Mouse (Mus musculus): ENCODE measurements around the gene Tekt1. TPM values are rescaled to one million over a fixed set of nuclear protein-coding genes. Genes with fewer than 3 reads are reported as not detected.

The Tekt1 gene
- total RNA-seq, 2 experiments from 2014 or later, result 2.4 to 3.1 TPM

DNA sequence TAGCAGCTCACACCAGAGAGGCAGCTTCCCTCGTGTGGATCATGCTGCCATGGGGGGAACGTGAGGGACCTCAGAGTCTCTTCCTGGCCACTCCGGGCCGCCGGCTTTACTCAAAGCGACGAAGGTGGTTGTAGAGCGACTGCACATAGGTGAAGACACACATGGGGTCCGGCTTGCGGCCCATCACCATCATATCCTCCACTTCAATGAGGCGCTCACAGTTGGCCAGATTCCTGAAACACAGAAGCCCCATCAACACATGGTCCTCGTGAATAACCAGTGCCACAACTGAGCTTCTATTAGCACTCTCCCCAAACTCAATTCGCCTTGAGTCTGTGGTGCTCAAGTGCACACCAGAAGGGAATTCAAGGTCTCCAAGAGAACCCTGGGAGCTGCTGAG, 28.9 kb upstream of the Tekt1 start:
- no peak for DNase-seq (ENCODE audit: low spot score in 2 of 2)

DNA sequence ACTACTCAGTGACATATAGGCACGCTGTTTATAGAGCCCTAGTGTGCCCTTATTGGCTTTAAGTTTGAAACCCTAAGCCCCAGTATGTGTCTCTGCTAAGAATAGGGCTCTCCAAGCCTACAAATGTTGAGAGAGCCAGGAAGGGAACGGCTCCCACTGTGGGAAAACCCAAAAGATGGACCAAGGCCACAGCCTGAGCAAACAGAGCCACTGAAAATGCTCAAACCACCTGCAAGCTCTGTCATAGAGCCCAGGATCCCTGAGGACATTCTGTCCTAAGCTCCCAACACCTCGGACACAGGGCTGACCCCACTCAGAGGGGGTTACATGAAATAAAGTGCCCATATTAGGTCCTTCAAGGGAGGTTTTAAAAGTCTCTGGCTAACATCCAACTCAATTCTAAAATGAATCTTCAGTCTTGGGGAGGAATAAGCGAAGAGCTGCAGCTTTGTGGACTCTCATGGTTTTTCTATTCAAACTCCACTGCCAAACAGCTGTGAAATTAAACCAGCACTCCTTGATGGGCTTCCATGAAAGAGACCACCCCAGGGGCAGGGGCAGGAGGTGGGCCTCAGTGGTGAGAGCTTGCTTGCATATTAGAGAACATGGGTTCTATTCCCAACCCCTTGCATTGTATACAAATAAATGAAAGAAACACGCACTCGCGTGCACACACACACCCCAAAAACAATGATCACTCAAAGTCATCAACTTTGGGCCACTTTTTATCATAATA, 27.3 kb upstream of the Tekt1 start:
- no peak for DNase-seq (ENCODE audit: low spot score in 2 of 2)

- no peak for DNase-seq (ENCODE audit: low spot score in 2 of 2)
These were observed 25.9 kb upstream of the Tekt1 start for GRCm38 (mm10) chr11:72388113-72388529.

DNA sequence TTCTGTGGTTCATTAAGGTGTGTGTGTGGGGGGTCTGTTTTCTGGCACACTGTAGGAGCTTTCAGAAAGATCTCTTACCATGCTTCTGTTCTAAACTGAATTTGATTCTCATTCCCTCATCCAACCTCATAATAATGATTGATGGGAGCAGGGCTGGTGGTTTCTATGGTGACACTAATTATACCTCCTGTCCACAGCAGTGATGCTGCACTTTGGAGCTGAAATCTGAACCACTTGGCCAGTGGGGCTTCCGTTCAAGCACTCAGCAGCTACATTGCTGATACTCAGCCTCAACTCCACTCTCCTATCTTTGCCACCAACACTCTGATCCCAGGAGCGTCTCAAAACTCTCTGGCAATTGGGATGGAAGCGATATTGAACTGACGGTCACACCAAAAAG, 17.1 kb upstream of the Tekt1 start:
- DNase-seq (ENCODE audit: low spot score in 2 of 2), result no peak

- no peak for DNase-seq (ENCODE audit: low spot score in 2 of 2)
These were observed 16.0 kb upstream of the Tekt1 start for GRCm38 (mm10) chr11:72378222-72378621.

DNA sequence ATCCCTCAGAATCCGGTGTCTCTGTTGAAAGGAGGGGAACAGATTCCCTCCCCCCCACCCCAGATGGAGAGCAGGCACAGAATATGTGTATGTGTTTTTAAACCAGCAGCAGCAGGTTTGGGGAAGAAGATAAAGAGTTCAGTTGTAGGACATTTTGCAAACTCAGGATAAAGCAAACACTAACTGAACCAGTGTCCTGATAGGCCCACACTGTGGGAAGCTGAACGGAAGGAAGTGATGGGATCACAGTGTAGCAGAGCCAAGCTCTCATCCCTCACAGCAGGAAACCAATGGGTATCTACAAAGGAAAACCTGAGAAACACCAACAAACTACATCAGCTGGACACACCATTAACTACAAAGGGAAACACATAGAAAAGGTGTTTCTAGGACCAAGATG, 14.3 kb upstream of the Tekt1 start:
- no peak for DNase-seq (ENCODE audit: low spot score in 2 of 2)

DNA sequence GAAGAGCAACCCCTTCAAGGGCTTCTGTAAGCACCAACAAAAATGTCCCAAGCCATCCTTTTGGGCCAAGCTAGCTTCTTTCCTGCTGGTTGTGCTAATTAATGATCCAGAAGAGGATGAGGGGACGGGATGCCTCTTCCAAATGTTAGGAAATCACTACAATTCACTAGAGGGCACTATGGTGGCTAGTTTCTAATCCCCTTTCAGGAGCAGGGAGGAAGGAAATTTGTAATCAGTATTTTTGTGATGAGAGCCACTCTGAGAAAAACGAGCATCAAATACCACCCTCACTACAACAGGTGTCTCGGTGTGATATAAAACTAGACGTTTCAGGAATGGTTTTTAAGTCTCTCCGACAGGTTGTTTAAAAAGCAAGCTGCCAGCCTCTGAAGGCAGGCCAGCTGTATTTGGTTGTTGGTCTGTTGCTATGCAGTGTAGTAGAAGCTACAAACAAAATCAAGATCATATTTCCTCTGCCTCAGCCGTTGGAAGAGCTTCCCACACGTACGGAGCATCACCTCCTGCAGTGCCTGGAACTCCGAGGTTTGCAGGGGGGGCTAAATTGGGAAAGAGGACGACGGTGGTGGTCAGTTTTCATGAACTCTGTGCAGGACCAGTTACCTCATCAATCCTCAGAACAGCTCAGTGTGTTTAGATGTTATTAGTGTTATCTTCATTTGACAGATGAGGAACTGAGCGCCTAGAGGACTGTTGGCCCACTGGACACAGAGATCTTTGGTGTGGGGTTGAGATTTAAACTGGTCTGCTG, 7.8 kb upstream of the Tekt1 start:
- no peak for DNase-seq (ENCODE audit: low spot score in 2 of 2)

DNA sequence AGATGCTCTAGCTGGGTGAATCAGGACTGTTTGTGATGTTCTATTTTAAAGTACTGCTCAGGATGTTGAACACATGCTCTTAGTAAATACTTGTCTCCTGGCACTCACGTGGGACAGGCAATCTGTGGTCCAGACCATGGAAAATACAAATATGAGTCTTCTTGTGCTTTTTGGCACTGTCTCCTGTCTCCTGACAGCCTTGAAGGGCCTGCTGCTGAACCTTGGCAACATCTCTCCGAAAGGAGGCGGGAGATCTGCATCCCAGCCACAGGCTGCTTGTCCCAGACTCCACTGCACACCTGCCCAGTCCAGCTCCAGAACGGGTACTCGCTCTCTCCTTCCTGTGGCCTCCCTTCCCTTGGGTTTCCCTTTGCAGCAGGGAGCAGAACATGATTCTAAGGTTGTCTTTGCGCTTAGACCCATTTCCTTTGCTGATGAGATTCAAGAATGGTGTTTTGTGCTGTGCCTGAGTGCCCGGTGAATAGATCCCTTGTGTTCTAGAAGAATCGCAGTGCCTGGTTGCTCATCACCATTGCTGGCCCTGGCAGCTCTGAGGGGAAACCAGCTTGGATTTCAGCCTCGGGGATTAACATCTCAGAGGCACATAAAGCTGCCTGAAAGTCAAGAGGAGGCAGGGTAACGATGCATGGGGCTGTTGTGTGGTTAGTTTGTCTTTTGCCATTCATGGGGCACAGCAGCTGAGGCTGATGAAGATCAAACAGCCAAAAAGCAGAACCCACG, 5.9 kb upstream of the Tekt1 start:
- no peak for DNase-seq (ENCODE audit: low spot score in 2 of 2)

GRCm38 (mm10) chr11:72366126-72366525, 3.9 kb upstream of the Tekt1 start:
- DNase-seq (ENCODE audit: low spot score in 2 of 2), result no peak

DNA sequence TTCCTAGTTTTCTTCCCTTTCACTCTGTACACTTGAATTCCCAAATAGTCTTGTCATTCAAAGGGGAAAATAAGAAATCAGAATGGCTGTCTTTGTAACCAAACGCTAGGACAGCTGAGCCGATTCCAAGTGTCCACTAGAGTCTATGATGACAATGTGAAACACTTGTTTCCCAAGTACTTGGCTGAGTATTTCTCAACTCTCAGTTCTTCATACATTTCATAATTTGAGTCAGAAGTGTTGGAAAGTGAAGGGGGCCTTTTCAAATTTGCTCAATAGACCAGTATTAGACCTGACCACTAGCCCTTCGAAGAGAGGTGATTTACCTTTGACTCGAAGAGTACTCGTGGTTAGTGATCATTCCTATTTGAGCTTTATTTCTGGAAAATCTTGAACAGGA, 2.3 kb upstream of the Tekt1 start:
- no peak for DNase-seq (ENCODE audit: low spot score in 2 of 2)

DNA sequence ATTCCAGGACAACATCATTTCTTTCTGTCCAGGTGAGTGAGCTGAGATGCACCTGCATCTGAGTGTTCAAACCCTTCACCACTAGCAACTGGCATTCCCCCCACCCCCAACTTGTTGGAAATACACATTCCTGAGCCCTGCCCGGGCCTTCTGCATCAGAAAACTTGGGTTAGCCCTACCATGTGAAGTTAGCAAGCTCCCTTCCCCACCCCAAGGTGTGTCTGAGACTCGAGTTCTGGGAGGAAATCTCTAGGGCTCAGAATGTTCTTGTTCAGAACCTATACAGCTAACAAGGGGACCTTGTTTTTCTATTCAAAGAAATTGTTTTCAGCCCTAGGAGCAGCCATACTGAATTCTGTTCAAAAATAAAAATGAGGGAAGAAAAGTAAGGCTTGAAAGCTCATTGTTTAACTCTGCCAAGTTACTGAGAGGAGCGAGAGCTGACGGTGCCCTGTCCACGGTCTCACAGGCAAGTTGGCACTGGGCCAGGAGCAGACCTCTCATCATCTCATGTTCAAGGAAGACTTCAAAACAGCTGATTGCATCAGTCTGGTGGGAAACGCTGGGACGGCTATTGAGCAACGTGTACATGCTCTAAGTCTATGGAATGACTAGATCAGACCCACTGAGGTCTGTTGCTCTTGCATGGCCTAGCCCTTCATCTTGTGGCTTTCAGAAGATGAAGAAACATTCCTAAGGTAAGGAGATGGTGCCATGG, 1.4 kb upstream of the Tekt1 start:
- DNase-seq (ENCODE audit: low spot score in 2 of 2), result no peak

DNA sequence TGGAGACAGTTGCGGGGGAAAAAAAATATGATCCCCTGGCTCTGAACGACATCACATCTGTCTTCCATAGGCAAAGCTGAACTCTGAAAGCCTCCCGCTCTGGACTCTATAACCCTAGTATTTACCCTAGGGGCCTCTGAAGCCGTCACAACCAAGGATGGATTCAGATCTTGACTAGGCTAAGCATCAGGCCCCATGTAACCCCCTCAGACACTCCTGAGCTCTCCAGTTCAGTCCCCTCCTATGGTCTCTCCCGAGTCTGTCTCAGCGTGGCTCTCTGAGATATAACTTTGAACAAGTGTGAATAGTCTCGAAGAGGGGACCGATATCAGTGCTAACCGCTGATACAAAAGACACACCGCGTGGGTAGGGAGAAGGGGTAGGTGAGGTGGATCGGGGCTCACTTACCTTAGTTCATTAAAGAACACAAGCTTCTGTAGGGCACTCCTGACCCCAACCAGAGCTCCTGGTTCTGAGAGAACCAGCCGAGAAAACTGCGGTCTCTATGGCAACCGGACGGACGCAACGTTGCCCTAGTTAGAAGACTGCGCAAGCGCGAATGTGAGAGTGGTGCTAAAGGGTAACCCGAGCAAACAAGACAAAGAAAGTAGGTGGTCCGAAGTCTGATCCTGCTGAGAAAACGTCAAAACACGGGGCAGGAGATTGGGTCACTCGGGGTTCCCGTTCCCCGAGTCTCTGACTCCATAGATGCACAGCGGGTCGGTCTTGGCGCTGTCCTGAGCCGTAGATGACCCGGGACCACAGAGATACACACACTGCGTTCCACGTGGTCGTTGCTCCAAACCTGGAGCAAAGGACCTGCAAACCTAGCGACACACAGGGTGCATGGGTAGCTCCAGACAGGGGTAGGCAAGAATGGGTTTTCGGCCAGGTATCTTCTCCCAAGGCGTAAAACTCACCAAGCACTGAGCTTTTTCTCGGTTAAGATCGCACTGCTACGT, 576 bp downstream of the Tekt1 start:
- peak; percentile 73 to 79 for DNase-seq (ENCODE audit: low spot score in 2 of 2)

DNA sequence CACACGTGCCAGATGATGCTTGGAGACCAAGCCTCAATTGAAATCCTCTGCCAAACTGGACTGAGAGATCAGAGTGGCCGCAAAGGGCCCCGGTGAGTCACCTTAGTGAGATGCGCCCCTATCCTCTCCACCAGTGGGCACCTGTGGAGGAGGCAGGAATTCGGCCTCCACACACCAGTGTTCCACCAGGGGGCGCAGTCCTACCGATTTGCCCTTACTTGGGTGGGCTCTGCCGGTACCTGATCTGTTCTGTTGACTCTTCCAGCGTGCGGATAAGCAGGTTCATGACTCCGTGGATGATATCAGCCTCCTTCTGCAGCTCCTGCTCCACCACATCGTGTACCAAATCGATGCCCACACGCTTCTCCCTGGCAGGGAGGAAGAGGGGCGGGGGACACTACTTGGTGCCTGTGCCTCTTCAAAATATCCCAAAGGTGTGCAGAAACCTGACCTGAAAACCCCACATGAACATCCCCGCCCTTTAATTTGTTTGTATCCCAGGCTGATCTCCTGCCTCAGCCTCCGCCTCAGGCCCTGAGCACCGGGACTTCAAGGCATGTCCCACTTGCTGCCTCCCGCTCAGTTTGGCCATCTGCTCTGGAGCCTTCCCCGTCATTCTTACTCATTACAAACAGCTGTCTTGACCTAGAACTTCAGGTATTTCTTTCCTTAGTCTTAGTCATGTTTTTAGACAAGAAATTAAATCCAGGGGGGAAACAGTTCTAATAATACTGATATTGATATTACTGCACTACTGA, 7.1 kb downstream of the Tekt1 start:
- peak; percentile 64 to 73 for DNase-seq (ENCODE audit: low spot score in 2 of 2)

DNA sequence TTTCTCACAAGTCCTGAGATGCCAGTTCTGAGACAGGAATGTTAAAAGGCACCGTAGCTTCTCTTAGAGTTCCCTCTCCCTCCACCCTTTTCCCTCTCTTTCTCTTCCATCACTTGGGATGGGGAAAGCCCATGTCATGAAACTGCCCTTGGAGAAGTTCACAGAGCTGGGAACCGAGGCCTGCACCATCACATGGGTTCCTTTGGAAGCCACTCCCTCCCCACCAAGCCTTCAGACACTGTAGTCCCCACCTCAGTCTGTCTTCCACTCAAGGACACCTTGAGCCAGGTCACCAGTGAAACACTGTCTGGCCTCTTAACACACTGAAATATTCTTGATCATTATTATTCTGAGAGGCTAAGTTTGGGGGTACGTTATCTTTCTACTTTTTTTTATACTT, 9.1 kb downstream of the Tekt1 start:
- DNase-seq (ENCODE audit: low spot score in 2 of 2), result no peak

- no peak for DNase-seq (ENCODE audit: low spot score in 2 of 2)
These were observed 10.0 kb downstream of the Tekt1 start for GRCm38 (mm10) chr11:72352272-72352671.

DNA sequence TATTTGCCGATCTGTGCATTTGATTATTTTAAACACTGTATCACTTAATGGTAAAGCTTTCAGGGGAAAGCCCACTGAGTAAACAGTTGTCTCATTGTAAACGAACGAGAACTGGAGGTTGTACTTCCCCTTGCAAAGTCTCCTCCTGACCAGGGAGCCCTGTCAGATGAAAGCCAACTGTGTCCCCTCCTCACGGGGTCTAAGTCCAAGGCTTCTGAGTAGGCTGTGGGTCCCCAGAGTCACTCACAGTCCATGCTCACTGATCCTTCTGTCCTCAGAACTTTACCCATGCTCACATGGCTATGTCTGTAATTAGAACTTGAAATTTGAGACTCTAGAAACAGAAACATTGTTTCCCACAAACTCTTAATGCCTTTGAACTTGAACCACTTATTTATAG, 12.6 kb downstream of the Tekt1 start:
- no peak for DNase-seq (ENCODE audit: low spot score in 2 of 2)

- DNase-seq (ENCODE audit: low spot score in 2 of 2), result peak in 1 of 2 experiments; percentile 32
These were observed 13.2 kb downstream of the Tekt1 start for GRCm38 (mm10) chr11:72349016-72349415.

GRCm38 (mm10) chr11:72348563-72348962, 13.7 kb downstream of the Tekt1 start:
- peak in 1 of 2 experiments; percentile 39 for DNase-seq (ENCODE audit: low spot score in 2 of 2)

DNA sequence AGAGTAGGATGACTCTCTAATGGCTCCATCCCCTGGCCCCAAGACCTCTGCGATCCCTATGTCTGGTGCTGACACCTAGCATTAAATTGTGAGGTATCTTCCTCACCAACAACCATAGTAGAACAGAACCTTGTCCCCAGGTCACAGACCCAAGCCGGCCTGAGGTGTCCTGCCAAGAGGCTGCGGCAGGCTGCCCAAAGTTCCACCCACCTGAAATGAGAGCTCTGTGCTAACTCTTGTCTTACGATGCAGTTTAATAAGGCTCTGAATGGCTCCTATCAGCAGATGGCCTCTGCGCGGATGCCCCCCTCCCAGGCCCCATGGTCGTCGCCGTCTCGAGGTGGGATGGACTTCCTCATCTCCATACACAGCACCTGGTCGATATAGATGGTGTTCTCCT, 17.8 kb downstream of the Tekt1 start:
- no peak for DNase-seq (ENCODE audit: low spot score in 2 of 2)

Data from left cerebral cortex, adult 18-20 months (tissue).